Mouse (Mus musculus): Measurements from ENCODE around the gene Adgrl3.

DNA sequence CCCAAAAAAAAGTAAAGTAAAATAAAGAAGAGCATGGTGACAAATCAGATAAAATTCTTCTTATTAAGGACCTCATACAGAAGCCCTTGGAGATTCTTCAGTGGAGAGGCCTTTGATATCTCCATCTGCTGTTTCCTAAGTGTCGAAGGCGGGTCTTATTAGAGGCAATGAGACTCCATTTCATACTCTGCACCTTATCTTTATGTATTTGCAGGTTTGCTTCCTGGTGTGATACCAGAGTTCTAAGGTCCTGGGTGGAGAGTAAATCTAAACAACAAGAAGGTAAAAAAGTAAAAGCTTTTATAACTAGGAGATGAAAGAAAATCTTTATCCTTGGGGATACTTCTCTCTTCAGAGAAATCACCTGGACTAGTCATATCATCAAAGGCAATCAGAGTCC lies 817.9 kb downstream of the Adgrl3 start:
- TF ChIP-seq CTCF (IDR thresholded peaks at IDR 0.05; ENCODE audit: low read depth, low read length) = no peak
- TF ChIP-seq EP300 (IDR thresholded peaks at IDR 0.05; ENCODE audit: insufficient read depth, low read depth, low read length) = no peak
